Mouse (Mus musculus) hindbrain, embryonic 10.5 days (tissue): ENCODE measurements at regions not wholly inside any gene's neighbourhood (a gene's known extent, or its start where the extent isn't known, plus 50 kb on each side); places are given as distances from the start of the nearest gene placed in this dataset.
A peak's percentile ranks its signal among the peaks of the same experiment; 100 is the strongest.

ENCODE experiments used
- DNase-seq: peaks from one replicate; pipeline ENCODE4 v3.0.0-alpha.2; 2017; ENCODE audit warnings: low spot score
- H3K27ac ChIP-seq: fragments of 300-500 bp; sonication (generic); 2 replicates; pipeline ENCODE4 v1.5.1; 2016; ENCODE audit warnings: mild to moderate bottlenecking, moderate library complexity
- H3K27me3 ChIP-seq: fragments of 300-500 bp; sonication (generic); 2 replicates; pipeline ENCODE4 v1.6.1; 2016; ENCODE audit warnings: mild to moderate bottlenecking; ENCODE audit not compliant: poor library complexity, insufficient read depth, severe bottlenecking
- H3K36me3 ChIP-seq: fragments of 300-500 bp; sonication (generic); 2 replicates; pipeline ENCODE4 v1.6.1; 2016; ENCODE audit warnings: mild to moderate bottlenecking, moderate library complexity
- H3K4me1 ChIP-seq: fragments of 300-500 bp; sonication (generic); replicated peaks from 2 replicates; pipeline ENCODE4 v1.6.1; 2016; ENCODE audit warnings: mild to moderate bottlenecking
- H3K4me3 ChIP-seq: fragments of 300-500 bp; sonication (generic); 2 replicates; pipeline ENCODE4 v1.5.1; 2016; ENCODE audit warnings: mild to moderate bottlenecking, moderate library complexity
- H3K9me3 ChIP-seq: fragments of 300-500 bp; sonication (generic); 2 replicates; pipeline ENCODE4 v1.6.1; 2016; ENCODE audit warnings: mild to moderate bottlenecking, moderate library complexity
- WGBS: fragments of 180-500 bp; shearing (Covaris S2); methylation state at CpG from one replicate; pipeline ENCODE4 v1.1.7; 2016; 5-methylcytosine and 5-hydroxymethylcytosine counted together

GRCm38 (mm10) chr19:45288722-45289121 is 53.1 kb upstream of the Lbx1 start:
- 65% methylated on average over 2 of the region's 2 CpGs for WGBS

GRCm38 (mm10) chr19:45297812-45298211 is 62.2 kb upstream of the Lbx1 start:
- no peak for DNase-seq
- H3K27me3 ChIP-seq, result peaks cover 98% of the 10 kb centered on the region
- H3K27ac ChIP-seq, result no peak overlapping the region
- H3K9me3 ChIP-seq, result no peaks in the 10 kb centered on the region
- 35% methylated on average over 3 of the region's 3 CpGs for WGBS
- no peak overlapping the region for H3K4me3 ChIP-seq
- peaks cover 81% of the 10 kb centered on the region for H3K4me1 ChIP-seq
- no peaks in the 10 kb centered on the region for H3K36me3 ChIP-seq

More at GRCm38 (mm10) chr19:45288722-45289121, 53.1 kb upstream of the Lbx1 start:
- no peaks in the 10 kb centered on the region for H3K9me3 ChIP-seq
- H3K27ac ChIP-seq, result no peak overlapping the region
- H3K27me3 ChIP-seq, result peaks cover 51% of the 10 kb centered on the region
- H3K4me1 ChIP-seq, result peaks cover 13% of the 10 kb centered on the region
- no peak for DNase-seq
- H3K36me3 ChIP-seq, result no peaks in the 10 kb centered on the region
- no peak overlapping the region for H3K4me3 ChIP-seq

GRCm38 (mm10) chr19:45299341-45299740 is 63.7 kb upstream of the Lbx1 start:
- peaks cover 75% of the 10 kb centered on the region for H3K4me1 ChIP-seq
- H3K9me3 ChIP-seq, result no peaks in the 10 kb centered on the region
- H3K27me3 ChIP-seq, result peaks cover 100% of the 10 kb centered on the region
- DNase-seq, result no peak
- 78% methylated on average over 3 of the region's 3 CpGs for WGBS
- H3K27ac ChIP-seq, result no peak overlapping the region
- no peak overlapping the region for H3K4me3 ChIP-seq
- H3K36me3 ChIP-seq, result no peaks in the 10 kb centered on the region

GRCm38 (mm10) chr19:45299768-45300167 is 63.8 kb upstream of the Btrc start:
- no peaks in the 10 kb centered on the region for H3K36me3 ChIP-seq
- H3K4me1 ChIP-seq, result peaks cover 73% of the 10 kb centered on the region
- peak; percentile 34 for DNase-seq
- WGBS, result 16% methylated on average over 5 of the region's 5 CpGs
- H3K4me3 ChIP-seq, result no peak overlapping the region
- H3K27me3 ChIP-seq, result peaks cover 100% of the 10 kb centered on the region
- no peak overlapping the region for H3K27ac ChIP-seq
- H3K9me3 ChIP-seq, result no peaks in the 10 kb centered on the region

- DNase-seq, result peak; percentile 70
- peaks cover 100% of the 10 kb centered on the region for H3K27me3 ChIP-seq
- WGBS, result 5% methylated on average over 22 of the region's 22 CpGs
- no peaks in the 10 kb centered on the region for H3K36me3 ChIP-seq
- peak overlapping the region; percentile 65 for H3K4me3 ChIP-seq
- peaks cover 63% of the 10 kb centered on the region for H3K4me1 ChIP-seq
- H3K27ac ChIP-seq, result peak overlapping the region; percentile 86
- H3K9me3 ChIP-seq, result no peaks in the 10 kb centered on the region
Observed at GRCm38 (mm10) chr19:45300691-45301431, 62.7 kb upstream of the Btrc start.

GRCm38 (mm10) chr19:45301432-45301732 is 62.2 kb upstream of the Btrc start:
- Histone ChIP-seq H3K27ac (peak overlapping the region; percentile 86), H3K27me3 (peaks cover 100% of the 10 kb centered on the region), H3K4me3 (peak overlapping the region; percentile 65), H3K4me1 (peaks cover 57% of the 10 kb centered on the region), H3K9me3 (no peaks in the 10 kb centered on the region), H3K36me3 (no peaks in the 10 kb centered on the region)
- 3% methylated on average over 16 of the region's 16 CpGs for WGBS
- DNase-seq, result peak; percentile 38

- peak overlapping the region; percentile 86 for H3K27ac ChIP-seq
- peak; percentile 64 for DNase-seq
- peaks cover 52% of the 10 kb centered on the region for H3K4me1 ChIP-seq
- under 1% methylated on average over 58 of the region's 58 CpGs for WGBS
- peak overlapping the region; percentile 65 for H3K4me3 ChIP-seq
- peaks cover 100% of the 10 kb centered on the region for H3K27me3 ChIP-seq
- no peaks in the 10 kb centered on the region for H3K36me3 ChIP-seq
- no peaks in the 10 kb centered on the region for H3K9me3 ChIP-seq
Observed at GRCm38 (mm10) chr19:45301733-45302547, 61.6 kb upstream of the Btrc start.

GRCm38 (mm10) chr19:45302548-45303241 is 60.8 kb upstream of the Btrc start:
- H3K36me3 ChIP-seq, result no peaks in the 10 kb centered on the region
- 1% methylated on average over 16 of the region's 16 CpGs for WGBS

GRCm38 (mm10) chr19:45304538-45304937 is 59.0 kb upstream of the Btrc start:
- H3K27ac ChIP-seq, result no peak overlapping the region
- H3K9me3 ChIP-seq, result no peaks in the 10 kb centered on the region
- 13% methylated on average over 8 of the region's 8 CpGs for WGBS
- H3K4me1 ChIP-seq, result peaks cover 43% of the 10 kb centered on the region
- no peaks in the 10 kb centered on the region for H3K36me3 ChIP-seq
- no peak for DNase-seq
- peaks cover 97% of the 10 kb centered on the region for H3K27me3 ChIP-seq
- H3K4me3 ChIP-seq, result no peak overlapping the region

More at GRCm38 (mm10) chr19:45302548-45303241, 60.8 kb upstream of the Btrc start:
- peaks cover 50% of the 10 kb centered on the region for H3K4me1 ChIP-seq
- no peaks in the 10 kb centered on the region for H3K9me3 ChIP-seq
- peak overlapping the region; percentile 65 for H3K4me3 ChIP-seq
- H3K27ac ChIP-seq, result peak overlapping the region; percentile 86; the same call in 1 of the 2 replicates
- peak; percentile 49 for DNase-seq
- peaks cover 100% of the 10 kb centered on the region for H3K27me3 ChIP-seq

- Histone ChIP-seq H3K27me3 (peaks cover 97% of the 10 kb centered on the region), H3K36me3 (no peaks in the 10 kb centered on the region), H3K27ac (no peak overlapping the region), H3K4me1 (peaks cover 38% of the 10 kb centered on the region), H3K4me3 (no peak overlapping the region), H3K9me3 (no peaks in the 10 kb centered on the region)
- DNase-seq, result no peak
- 56% methylated on average over 16 of the region's 16 CpGs for WGBS
Observed at GRCm38 (mm10) chr19:45307299-45308275, 55.9 kb upstream of the Btrc start.

GRCm38 (mm10) chr19:45308676-45309275 is 54.8 kb upstream of the Btrc start:
- Histone ChIP-seq H3K4me3 (no peak overlapping the region), H3K27me3 (peaks cover 97% of the 10 kb centered on the region), H3K27ac (no peak overlapping the region), H3K36me3 (no peaks in the 10 kb centered on the region), H3K9me3 (no peaks in the 10 kb centered on the region), H3K4me1 (peaks cover 42% of the 10 kb centered on the region)
- 60% methylated on average over 8 of the region's 8 CpGs for WGBS
- no peak for DNase-seq
